Mouse (Mus musculus) urinary bladder, adult 2 months (tissue): ENCODE results near the gene 2900026A02Rik. TPM values are rescaled to one million over a fixed set of nuclear protein-coding genes. Genes with fewer than 3 reads are reported as not detected.
"Not testable (repeated sequence)": the region's sequence is repeated elsewhere in the genome, so short reads cannot be mapped to it uniquely, and the experiment has no call there.

Source experiments
- DNase-seq: peaks from one replicate; pipeline ENCODE4 v3.0.0; 2022; ENCODE audit warnings: low spot score
- polyA plus RNA-seq: library from polyadenylated mRNA; depleted of rRNA; stranded (reverse); fragments of >200 nt; gene quantifications from 2 replicates; pipeline ENCODE4 v1.2.3, GENCODE M21; 2012

Gene 2900026A02Rik
- polyA plus RNA-seq, 1 experiment: 18.1 TPM

GRCm38 (mm10) chr5:113122326-113123054, 98.5 kb downstream of the 2900026A02Rik start:
- no peak for DNase-seq

- no peak for DNase-seq
Measured at GRCm38 (mm10) chr5:113121591-113121875, 99.5 kb downstream of the 2900026A02Rik start.

GRCm38 (mm10) chr5:113120741-113121590, 100.1 kb downstream of the 2900026A02Rik start:
- no peak for DNase-seq

- no peak for DNase-seq
Measured at GRCm38 (mm10) chr5:113119861-113120465, 101.1 kb downstream of the 2900026A02Rik start.

- no peak for DNase-seq
Measured at GRCm38 (mm10) chr5:113119291-113119690, 101.7 kb downstream of the 2900026A02Rik start.

- no peak for DNase-seq
Measured at GRCm38 (mm10) chr5:113118695-113119094, 102.3 kb downstream of the 2900026A02Rik start.

GRCm38 (mm10) chr5:113117361-113117760, 103.7 kb downstream of the 2900026A02Rik start:
- no peak for DNase-seq

- DNase-seq: no peak
Measured at GRCm38 (mm10) chr5:113115896-113116295, 105.1 kb downstream of the 2900026A02Rik start.

GRCm38 (mm10) chr5:113114264-113115225, 106.5 kb downstream of the 2900026A02Rik start:
- DNase-seq: no peak

- DNase-seq: no peak
Measured at GRCm38 (mm10) chr5:113113120-113113519, 107.9 kb downstream of the 2900026A02Rik start.

- DNase-seq: no peak
Measured at GRCm38 (mm10) chr5:113111336-113111735, 109.7 kb downstream of the 2900026A02Rik start.

GRCm38 (mm10) chr5:113110929-113111328, 110.1 kb downstream of the 2900026A02Rik start:
- DNase-seq: no peak

GRCm38 (mm10) chr5:113109651-113110050, 111.4 kb downstream of the 2900026A02Rik start:
- DNase-seq: not testable (repeated sequence)

GRCm38 (mm10) chr5:113108165-113108764, 112.8 kb downstream of the 2900026A02Rik start:
- no peak for DNase-seq

- DNase-seq: no peak
Measured at GRCm38 (mm10) chr5:113107709-113108108, 113.3 kb downstream of the 2900026A02Rik start.

- no peak for DNase-seq
Measured at GRCm38 (mm10) chr5:113106594-113106993, 114.4 kb downstream of the 2900026A02Rik start.

- no peak for DNase-seq
Measured at GRCm38 (mm10) chr5:113105481-113105880, 115.6 kb downstream of the 2900026A02Rik start.

GRCm38 (mm10) chr5:113105035-113105434, 116.0 kb downstream of the 2900026A02Rik start:
- no peak for DNase-seq

- DNase-seq: no peak
Measured at GRCm38 (mm10) chr5:113102455-113102854, 118.6 kb downstream of the 2900026A02Rik start.

- DNase-seq: no peak
Measured at GRCm38 (mm10) chr5:113101457-113101856, 119.6 kb downstream of the 2900026A02Rik start.

- no peak for DNase-seq
Measured at GRCm38 (mm10) chr5:113100422-113100821, 120.6 kb downstream of the 2900026A02Rik start.
